Mouse (Mus musculus): Measurements from ENCODE around the gene Cyp21a1. TPM values are rescaled to one million over a fixed set of nuclear protein-coding genes. Genes with fewer than 3 reads are reported as not detected.
"Not testable (repeated sequence)": the region's sequence is repeated elsewhere in the genome, so short reads cannot be mapped to it uniquely, and the experiment has no call there.

The Cyp21a1 gene
- polyA plus RNA-seq, 1 experiment, result not detected

DNA sequence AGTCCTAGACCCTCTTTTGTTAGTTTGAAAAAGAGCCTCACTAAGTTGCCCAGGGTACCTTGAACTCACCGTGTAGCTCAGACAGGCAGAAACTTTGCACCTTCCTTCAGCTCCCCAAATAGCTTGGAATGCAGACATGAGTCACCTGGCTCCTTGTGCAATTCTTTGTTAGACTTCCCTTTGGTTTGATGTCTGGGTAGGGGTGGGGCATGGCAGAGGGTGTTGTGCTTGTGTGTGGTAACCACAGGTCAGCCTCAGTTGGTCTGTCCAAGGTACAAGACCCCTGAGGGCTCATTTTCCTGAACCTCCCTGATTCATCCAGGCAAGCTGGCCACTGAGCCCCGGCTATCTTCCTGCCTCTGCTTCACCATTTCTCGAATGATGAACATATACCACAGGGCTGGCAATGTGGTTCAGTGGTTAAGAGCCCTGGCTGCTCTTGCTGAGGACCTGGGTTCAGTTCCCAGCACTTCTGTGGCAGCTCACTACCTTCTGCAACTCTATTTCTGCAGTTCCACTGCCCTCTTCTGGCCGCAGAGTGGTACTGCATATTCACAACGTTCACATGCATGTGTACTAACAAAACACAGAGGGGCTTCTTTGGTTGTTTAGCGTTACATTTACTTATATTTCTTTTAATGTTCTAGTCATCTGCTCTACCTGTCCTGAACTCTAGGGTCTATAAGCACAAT, 656 bp upstream of the Cyp21a1 start:
- DNase-seq (ENCODE audit: low spot score), result no peak

DNA sequence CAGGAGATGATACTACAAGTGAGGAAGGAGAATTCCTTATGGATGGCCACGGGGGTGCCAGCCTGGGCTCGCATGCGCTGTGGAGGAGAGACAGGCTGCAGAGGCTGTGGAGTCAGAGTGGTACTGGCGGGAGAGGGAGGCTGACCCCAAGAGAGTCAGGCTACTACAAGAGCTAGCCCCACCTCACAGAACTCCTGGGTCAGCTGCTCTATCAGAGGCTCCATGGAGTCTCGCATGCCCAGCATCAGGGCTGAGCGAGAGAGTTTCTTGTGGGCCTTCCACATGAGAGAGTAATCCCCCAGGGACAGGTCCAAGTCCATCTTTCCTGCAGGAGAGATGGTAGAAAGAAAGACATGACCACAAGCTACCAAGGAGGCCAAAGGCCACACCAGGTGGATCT, 994 bp downstream of the Cyp21a1 start:
- not testable (repeated sequence) for DNase-seq (ENCODE audit: low spot score)

- not testable (repeated sequence) for DNase-seq (ENCODE audit: low spot score)
Observed at GRCm38 (mm10) chr17:34802756-34803155, 1.6 kb downstream of the Cyp21a1 start.

- DNase-seq (ENCODE audit: low spot score), result not testable (repeated sequence)
Observed at GRCm38 (mm10) chr17:34800781-34801305, 3.5 kb downstream of the Cyp21a1 start.

DNA sequence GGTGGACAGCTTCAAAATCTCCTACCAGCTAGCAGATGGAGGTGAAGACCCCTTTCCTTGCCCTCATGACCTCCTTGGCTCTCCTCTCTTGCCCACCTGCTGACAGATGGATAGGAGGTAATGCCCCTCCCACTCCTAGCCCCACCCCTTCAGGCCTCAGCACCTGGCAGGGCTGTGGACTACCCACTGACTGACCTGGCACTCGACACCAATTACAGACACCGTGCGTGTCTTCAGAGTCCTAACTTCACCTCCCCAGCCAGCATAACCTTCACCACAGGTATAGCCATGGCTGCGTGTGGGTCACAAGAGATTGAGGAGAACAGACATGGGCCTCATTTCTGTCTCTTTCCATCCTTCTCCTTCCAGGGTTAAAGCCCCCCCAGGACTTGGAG, 4.8 kb downstream of the Cyp21a1 start:
- DNase-seq (ENCODE audit: low spot score), result no peak

- no peak for DNase-seq (ENCODE audit: low spot score)
Observed at GRCm38 (mm10) chr17:34798866-34799530, 5.4 kb downstream of the Cyp21a1 start.

DNA sequence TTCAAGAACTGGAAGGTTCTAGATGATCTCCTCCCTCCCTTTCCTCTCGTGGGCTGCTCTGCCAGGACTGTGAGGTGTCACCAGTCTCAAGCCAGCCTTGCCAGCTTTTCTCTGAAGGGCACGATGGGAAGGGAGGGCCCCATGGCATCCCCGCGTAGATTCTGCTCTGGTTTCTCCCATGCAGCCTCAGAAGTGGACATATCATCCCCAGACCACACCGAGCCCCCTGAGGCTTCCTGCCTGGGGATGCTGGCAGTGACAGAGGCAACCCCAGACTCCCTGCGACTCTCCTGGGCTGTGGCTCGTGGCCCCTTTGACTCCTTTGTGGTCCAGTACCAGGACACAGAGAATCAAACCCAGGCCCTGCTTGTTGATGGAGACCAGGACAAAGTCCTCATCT, 6.3 kb downstream of the Cyp21a1 start:
- DNase-seq (ENCODE audit: low spot score), result not testable (repeated sequence)

DNA sequence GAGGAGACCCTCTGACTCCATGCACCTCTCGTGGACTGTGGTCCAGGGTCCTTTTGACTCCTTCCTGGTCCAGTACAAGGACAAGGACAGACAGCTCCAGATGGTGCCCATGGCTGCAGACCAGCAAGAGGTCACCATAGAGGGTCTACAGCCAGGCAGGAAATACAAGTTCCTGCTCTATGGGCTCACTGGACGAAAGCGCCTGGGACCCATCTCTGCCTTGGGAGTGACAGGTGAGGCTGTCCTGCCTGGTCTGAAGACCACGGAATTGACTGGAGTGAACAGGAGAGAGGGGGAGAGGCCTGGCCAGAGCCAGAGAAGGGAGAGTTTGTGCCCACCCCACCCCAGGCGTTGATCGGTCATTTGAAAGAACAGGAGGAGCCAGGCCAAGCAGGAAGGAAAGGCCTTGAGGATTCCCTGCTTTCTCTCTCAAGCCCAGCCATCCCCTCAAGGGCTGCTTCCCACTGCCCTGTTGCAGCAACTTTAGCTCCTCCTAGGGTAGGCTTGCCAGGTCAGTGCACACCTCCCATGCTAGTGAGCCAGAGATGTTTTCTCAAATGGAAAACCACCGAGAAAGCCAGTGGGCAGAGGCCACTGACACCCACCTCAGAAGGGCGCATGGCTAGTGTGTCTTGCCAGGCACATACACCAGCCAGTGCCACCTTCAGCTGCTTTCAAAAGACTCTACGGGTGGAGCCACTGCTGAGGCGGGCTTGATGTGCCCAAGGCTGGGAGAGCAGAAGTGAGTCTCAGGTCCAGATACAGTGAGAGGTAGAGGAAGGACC, 7.0 kb downstream of the Cyp21a1 start:
- not testable (repeated sequence) for DNase-seq (ENCODE audit: low spot score)

DNA sequence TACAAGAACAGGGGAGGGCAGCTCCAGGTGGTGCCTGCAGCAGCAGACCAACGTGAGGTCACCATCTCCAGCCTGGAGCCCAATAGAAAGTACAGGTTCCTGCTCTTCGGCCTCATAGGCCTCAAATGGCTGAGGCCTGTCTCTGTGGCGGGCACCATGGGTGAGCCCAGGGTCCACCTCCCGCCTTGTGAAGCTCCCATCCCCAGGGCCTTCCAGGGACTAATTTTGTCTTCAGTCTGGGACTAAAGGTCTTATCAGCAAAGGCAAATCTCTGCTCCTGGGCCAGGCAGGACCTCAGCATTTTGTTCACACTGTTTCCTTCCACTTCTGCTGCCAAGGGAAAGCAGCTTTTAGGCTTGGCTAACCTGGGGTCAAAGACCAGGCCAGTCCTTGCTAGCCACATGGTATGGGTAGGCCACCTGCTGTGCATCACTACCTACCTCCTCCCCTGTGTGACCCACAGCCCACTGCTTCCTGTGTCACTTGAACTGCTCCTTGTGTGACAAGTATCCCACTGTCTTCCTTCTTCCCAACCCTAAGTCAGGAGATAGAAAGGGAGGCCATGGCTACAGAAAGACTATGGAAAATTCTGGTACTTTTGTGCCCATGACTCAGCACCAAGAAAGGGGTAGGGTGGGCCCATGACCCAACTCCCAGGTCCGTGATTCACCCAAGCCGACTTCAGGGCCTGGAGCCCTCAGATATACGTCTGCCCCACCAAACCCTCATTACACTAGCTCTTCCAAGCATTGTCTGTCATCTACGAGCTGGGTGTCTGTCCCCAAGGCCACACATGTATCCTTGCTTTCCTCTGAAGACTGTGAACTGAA, 7.8 kb downstream of the Cyp21a1 start:
- no peak for DNase-seq (ENCODE audit: low spot score)

- no peak for DNase-seq (ENCODE audit: low spot score)
Observed at GRCm38 (mm10) chr17:34795633-34796032, 8.7 kb downstream of the Cyp21a1 start.

- no peak for DNase-seq (ENCODE audit: low spot score)
Observed at GRCm38 (mm10) chr17:34795016-34795415, 9.3 kb downstream of the Cyp21a1 start.

GRCm38 (mm10) chr17:34777680-34778325, 26.6 kb downstream of the Cyp21a1 start:
- DNase-seq (ENCODE audit: low spot score), result no peak

- DNase-seq (ENCODE audit: low spot score), result no peak
Observed at GRCm38 (mm10) chr17:34761471-34761870, 42.9 kb downstream of the Cyp21a1 start.

Other genes with a start within 250 kb of the Cyp21a1 start
- gene Notch4, start 240.3 kb downstream of the Cyp21a1 start, polyA plus RNA-seq (2012; rRNA removed), result 3.2 and 5.5 TPM in 2 replicates
- gene Gpsm3, start 214.8 kb downstream of the Cyp21a1 start, polyA plus RNA-seq (2012; rRNA removed), result 9.5 and 12.6 TPM in 2 replicates
- gene Pbx2, start 213.3 kb downstream of the Cyp21a1 start, polyA plus RNA-seq (2012; rRNA removed), result 55.2 and 58.1 TPM in 2 replicates
- gene Ager, start 206.7 kb downstream of the Cyp21a1 start, polyA plus RNA-seq (2012; rRNA removed), result 5.1 and 6.1 TPM in 2 replicates
- 82.7 and 91.4 TPM in 2 replicates for gene Rnf5, start 200.9 kb downstream of the Cyp21a1 start, polyA plus RNA-seq (2012; rRNA removed)
- gene Agpat1, start 200.3 kb downstream of the Cyp21a1 start, polyA plus RNA-seq (2012; rRNA removed), result 104 and 109 TPM in 2 replicates
- 9.3 and 10.6 TPM in 2 replicates for gene Egfl8, start 188.6 kb downstream of the Cyp21a1 start, polyA plus RNA-seq (2012; rRNA removed)
- 22.8 and 24.8 TPM in 2 replicates for gene Ppt2, start 176.1 kb downstream of the Cyp21a1 start, polyA plus RNA-seq (2012; rRNA removed)
- 8.0 and 11.1 TPM in 2 replicates for gene Prrt1, start 175.0 kb downstream of the Cyp21a1 start, polyA plus RNA-seq (2012; rRNA removed)
- gene Fkbpl, start 159.8 kb downstream of the Cyp21a1 start, polyA plus RNA-seq (2012; rRNA removed), result 4.6 and 7.2 TPM in 2 replicates
- 39.2 and 42.1 TPM in 2 replicates for gene Atf6b, start 157.4 kb downstream of the Cyp21a1 start, polyA plus RNA-seq (2012; rRNA removed)
- 74.4 and 93.5 TPM in 2 replicates for gene Tnxb, start 134.0 kb downstream of the Cyp21a1 start, polyA plus RNA-seq (2012; rRNA removed)
- gene C4b, start 60.7 kb downstream of the Cyp21a1 start, polyA plus RNA-seq (2012; rRNA removed), result 55.7 and 73.2 TPM in 2 replicates
- gene Stk19, start 32.4 kb upstream of the Cyp21a1 start, polyA plus RNA-seq (2012; rRNA removed), result 37.0 and 47.5 TPM in 2 replicates
- 32.3 and 45.6 TPM in 2 replicates for gene Dxo, start 32.5 kb upstream of the Cyp21a1 start, polyA plus RNA-seq (2012; rRNA removed)
- gene Skiv2l, start 45.6 kb upstream of the Cyp21a1 start, polyA plus RNA-seq (2012; rRNA removed), result 50.3 and 58.0 TPM in 2 replicates
- 50.4 and 50.6 TPM in 2 replicates for gene Nelfe, start 45.8 kb upstream of the Cyp21a1 start, polyA plus RNA-seq (2012; rRNA removed)
- gene Cfb, start 58.0 kb upstream of the Cyp21a1 start, polyA plus RNA-seq (2012; rRNA removed), result 35.7 and 41.6 TPM in 2 replicates
- 6.6 and 8.5 TPM in 2 replicates for gene Zbtb12, start 74.9 kb upstream of the Cyp21a1 start, polyA plus RNA-seq (2012; rRNA removed)
- gene Gm20547, start 77.5 kb upstream of the Cyp21a1 start, polyA plus RNA-seq (2012; rRNA removed), result 0.04 TPM in 1 of 2 replicates, not detected in the other
- gene C2, start 93.7 kb upstream of the Cyp21a1 start, polyA plus RNA-seq (2012; rRNA removed), result 43.0 and 45.6 TPM in 2 replicates
- gene Ehmt2, start 93.9 kb upstream of the Cyp21a1 start, polyA plus RNA-seq (2012; rRNA removed), result 124 and 129 TPM in 2 replicates
- gene Slc44a4, start 109.9 kb upstream of the Cyp21a1 start, polyA plus RNA-seq (2012; rRNA removed), result 4.5 and 5.1 TPM in 2 replicates
- 27.9 and 32.0 TPM in 2 replicates for gene Neu1, start 126.7 kb upstream of the Cyp21a1 start, polyA plus RNA-seq (2012; rRNA removed)
- 100 and 116 TPM in 2 replicates for gene Hspa1b, start 154.7 kb upstream of the Cyp21a1 start, polyA plus RNA-seq (2012; rRNA removed)
- not detected in 2 replicates for gene Gm20481, start 165.4 kb upstream of the Cyp21a1 start, polyA plus RNA-seq (2012; rRNA removed)
- gene Hspa1a, start 167.6 kb upstream of the Cyp21a1 start, polyA plus RNA-seq (2012; rRNA removed), result 52.7 and 54.4 TPM in 2 replicates
- gene Hspa1l, start 168.1 kb upstream of the Cyp21a1 start, polyA plus RNA-seq (2012; rRNA removed), result 0.47 and 0.54 TPM in 2 replicates
- gene Lsm2, start 177.3 kb upstream of the Cyp21a1 start, polyA plus RNA-seq (2012; rRNA removed), result 47.8 and 58.4 TPM in 2 replicates
- gene Vars, start 196.4 kb upstream of the Cyp21a1 start, polyA plus RNA-seq (2012; rRNA removed), result 49.8 and 53.0 TPM in 2 replicates
- 5.2 and 6.1 TPM in 2 replicates for gene Vwa7, start 212.0 kb upstream of the Cyp21a1 start, polyA plus RNA-seq (2012; rRNA removed)
- gene Sapcd1, start 223.5 kb upstream of the Cyp21a1 start, polyA plus RNA-seq (2012; rRNA removed), result 0.77 and 0.81 TPM in 2 replicates
- 1.2 and 1.4 TPM in 2 replicates for gene Msh5, start 242.2 kb upstream of the Cyp21a1 start, polyA plus RNA-seq (2012; rRNA removed)
- gene Clic1, start 245.4 kb upstream of the Cyp21a1 start, polyA plus RNA-seq (2012; rRNA removed), result 149 and 191 TPM in 2 replicates